21 mouse cellular contexts compared by ENCODE assay signal in the genomic region with DNA sequence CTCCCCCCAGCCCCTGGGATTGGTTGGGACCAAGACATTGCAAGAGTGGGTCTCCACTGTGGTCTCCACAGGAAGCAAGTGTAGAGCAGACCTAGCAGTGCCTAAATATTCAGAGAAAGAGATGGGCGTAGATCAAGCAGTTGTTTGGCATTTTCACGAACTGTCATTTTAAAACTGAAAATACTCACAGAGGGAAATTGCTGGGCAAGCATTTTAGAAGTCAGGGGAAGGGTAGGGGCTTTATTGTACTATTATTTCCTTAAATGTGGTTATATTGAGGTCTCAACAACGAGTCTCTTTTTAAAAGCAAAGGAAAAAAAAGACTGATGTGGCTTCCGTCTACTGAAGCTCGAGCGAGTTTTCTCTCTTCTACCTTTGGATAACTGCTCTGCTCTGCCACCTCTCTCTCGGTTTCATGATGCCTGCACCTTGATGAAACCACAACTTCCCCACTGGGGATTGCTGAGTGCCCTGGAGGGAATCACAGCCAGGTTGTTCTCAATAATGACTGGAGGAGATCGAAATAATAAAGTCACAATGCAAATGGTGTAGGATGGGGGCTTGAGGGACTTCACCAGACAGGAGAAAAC. TPM values are rescaled to one million over a fixed set of nuclear protein-coding genes. Genes with fewer than 3 reads are reported as not detected.
"Had no signal": no experiment of that assay in that cellular context is flagged by ENCODE, and none has a peak within 500 bp of the region (broad histone marks: within the 10 kb centered on the region; RNA-seq: fewer than 3 reads in every experiment).

No protein-coding gene starts in this region.

- H3K4me1 ChIP-seq: liver, embryonic 15.5 days; lung, embryonic 15.5 days; megakaryocyte, embryonic 14.5 days; midbrain, embryonic 13.5 days; midbrain, embryonic 15.5 days; neural tube, embryonic 12.5 days had no signal

- H3K27ac ChIP-seq: liver, embryonic 15.5 days; lung, embryonic 15.5 days; macrophage; midbrain, embryonic 13.5 days; midbrain, embryonic 15.5 days; neural tube, embryonic 12.5 days had no signal

- H3K4me3 ChIP-seq: liver, embryonic 15.5 days; lung, embryonic 15.5 days; megakaryocyte, embryonic 14.5 days; midbrain, embryonic 13.5 days; midbrain, embryonic 15.5 days; neural tube, embryonic 12.5 days had no signal

- H3K9ac ChIP-seq: liver, embryonic 15.5 days; liver, postnatal 0 days; lung, embryonic 15.5 days; midbrain, embryonic 13.5 days; midbrain, embryonic 15.5 days; neural tube, embryonic 12.5 days had no signal

- H3K36me3 ChIP-seq: liver, embryonic 15.5 days; lung, embryonic 15.5 days; midbrain, embryonic 13.5 days; midbrain, embryonic 15.5 days; neural tube, embryonic 12.5 days had no signal

- H3K27me3 ChIP-seq: liver, embryonic 15.5 days; lung, embryonic 15.5 days; midbrain, embryonic 13.5 days; midbrain, embryonic 15.5 days; neural tube, embryonic 12.5 days had no signal

- H3K9me3 ChIP-seq: liver, embryonic 15.5 days; lung, embryonic 15.5 days; megakaryocyte, embryonic 14.5 days; midbrain, embryonic 13.5 days; midbrain, embryonic 15.5 days; neural tube, embryonic 12.5 days had no signal

- H3K4me2 ChIP-seq: liver, embryonic 15.5 days; lung, embryonic 15.5 days; midbrain, embryonic 11.5 days; midbrain, embryonic 13.5 days; midbrain, embryonic 15.5 days; neural tube, embryonic 12.5 days had no signal

- DNase-seq: liver, postnatal 0 days; lung, adult 2 months; lung, postnatal 14 days; lung, postnatal 36 days; right cerebral cortex, postnatal 14 days; spleen, adult 18-20 months; thymus, adult 18-20 months; thymus, postnatal 14 days; thymus, postnatal 36 days had no signal

RNA-seq across cellular contexts. Expression of a gene that starts 21.2 kb away (rescaled TPM):
- total RNA-seq: megakaryocyte progenitor cell, adult 5-6 weeks; midbrain, postnatal 0 days; monocyte, adult 5-6 weeks had no signal
- polyA plus RNA-seq: macrophage; midbrain, embryonic 11.5 days; midbrain, embryonic 13.5 days; thymus, postnatal 0 days had no signal
